Mouse (Mus musculus) kidney, adult 2 months (tissue): ENCODE results near the gene Flrt1.

Experiments
- CTCF ChIP-seq: fragments of 200-500 bp; conservative IDR thresholded peaks from 2 replicates; pipeline ENCODE4 v1.5.1; 2011; ENCODE audit warnings: low read depth, mild to moderate bottlenecking, control low read depth, low read length, moderate library complexity, mixed read lengths; ENCODE audit not compliant: insufficient read depth, insufficient read length
- POLR2A ChIP-seq: fragments of 200-500 bp; IDR thresholded peaks from one replicate; pipeline ENCODE4 v1.6.1; 2011; ENCODE audit warnings: low read depth, low read length, control low read depth

DNA sequence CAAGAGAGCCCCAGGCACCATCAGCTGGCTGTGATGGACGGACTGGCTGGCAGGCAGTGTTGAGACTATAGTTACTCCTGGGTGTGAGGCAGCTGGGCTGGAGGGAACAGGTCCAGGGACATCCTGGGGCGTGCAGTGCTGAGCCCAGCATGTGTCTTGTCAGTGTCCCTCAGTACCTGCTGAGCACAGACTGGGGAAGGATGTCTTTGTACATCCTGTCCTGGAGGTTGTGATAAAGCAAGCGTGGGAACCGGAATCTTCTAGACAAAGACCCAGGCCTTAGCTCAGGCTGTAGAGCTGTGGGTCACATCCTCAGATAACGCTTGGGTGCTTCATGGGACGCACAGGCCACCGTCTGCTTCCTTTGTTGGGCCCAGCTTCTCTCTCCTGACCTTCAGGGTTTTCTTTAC is 15.7 kb downstream of the Flrt1 start:
- TF ChIP-seq POLR2A (no peak), CTCF (no peak)
